Mouse (Mus musculus) midbrain, embryonic 10.5 days (tissue): Measurements from ENCODE around the gene Plod3. TPM values are rescaled to one million over a fixed set of nuclear protein-coding genes. Genes with fewer than 3 reads are reported as not detected.

Source experiments
- DNase-seq: peaks from one replicate; pipeline ENCODE4 v3.0.0-alpha.2; 2017; ENCODE audit warnings: low spot score
- H3K27ac ChIP-seq: fragments of 300-500 bp; sonication (generic); replicated peaks from 2 replicates; pipeline ENCODE4 v1.5.1; 2016; ENCODE audit warnings: mild to moderate bottlenecking
- H3K27me3 ChIP-seq: fragments of 300-500 bp; sonication (generic); 2 replicates; pipeline ENCODE4 v1.6.1; 2016; ENCODE audit warnings: low read depth, mild to moderate bottlenecking; ENCODE audit not compliant: poor library complexity, severe bottlenecking
- H3K36me3 ChIP-seq: fragments of 300-500 bp; sonication (generic); 2 replicates; pipeline ENCODE4 v1.6.1; 2016; ENCODE audit warnings: mild to moderate bottlenecking, moderate library complexity
- H3K4me1 ChIP-seq: fragments of 300-500 bp; sonication (generic); 2 replicates; pipeline ENCODE4 v1.6.1; 2016
- H3K4me3 ChIP-seq: fragments of 300-500 bp; sonication (generic); 2 replicates; pipeline ENCODE4 v1.5.1; 2016; ENCODE audit warnings: mild to moderate bottlenecking, moderate library complexity
- H3K9me3 ChIP-seq: fragments of 300-500 bp; sonication (generic); replicated peaks from 2 replicates; pipeline ENCODE4 v1.6.1; 2016; ENCODE audit warnings: mild to moderate bottlenecking
- WGBS: fragments of 180-500 bp; shearing (Covaris S2); methylation state at CpG from one replicate; pipeline ENCODE4 v1.1.7; 2016; 5-methylcytosine and 5-hydroxymethylcytosine counted together
- microRNA counts: library from miRNA; unstranded; fragments of <30 nt; microRNA quantifications from one replicate; lab custom pipeline; 2017
- microRNA-seq: library from miRNA; unstranded; fragments of <30 nt; microRNA quantifications from one replicate; pipeline ENCODE4, GENCODE M21; 2017
- polyA plus RNA-seq: library from polyadenylated mRNA; unstranded; fragments of >200 nt; fragmentation: Nextera tagmentation; extraction: Ambion mirVana; gene quantifications from 2 replicates; pipeline ENCODE4 v1.2.1, GENCODE M21; 2016

Plod3 gene
- polyA plus RNA-seq, 1 experiment from 2014 or later, result 43.2 TPM

DNA sequence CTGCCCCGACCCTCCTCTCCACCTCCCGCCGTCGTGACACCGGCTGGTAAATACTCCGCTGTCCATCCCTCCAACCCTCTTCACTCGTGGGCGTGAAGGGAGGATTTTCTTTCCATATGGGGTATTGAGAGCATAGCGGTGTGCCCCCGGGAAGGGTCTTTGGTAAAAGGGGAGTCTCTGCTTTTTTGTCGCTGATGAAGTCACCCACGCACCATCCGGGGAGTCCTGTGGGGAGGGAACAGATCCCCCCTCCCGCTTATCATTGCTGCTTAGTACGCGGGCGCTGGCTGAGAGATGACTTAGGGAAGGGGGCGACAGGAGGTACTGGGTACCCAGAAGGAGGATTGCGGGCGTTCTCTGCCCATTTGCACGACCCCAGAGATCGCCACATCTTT, 43.6 kb downstream of the Plod3 start:
- peaks cover 47% of the 10 kb centered on the region for H3K4me1 ChIP-seq
- WGBS, result 11% methylated on average over 22 of the region's 22 CpGs
- H3K4me3 ChIP-seq, result peak overlapping the region; percentile 62
- no peaks in the 10 kb centered on the region for H3K9me3 ChIP-seq
- peaks cover 6% of the 10 kb centered on the region for H3K36me3 ChIP-seq
- H3K27ac ChIP-seq, result no peak overlapping the region
- H3K27me3 ChIP-seq, result peaks cover 100% of the 10 kb centered on the region
- no peak for DNase-seq

DNA sequence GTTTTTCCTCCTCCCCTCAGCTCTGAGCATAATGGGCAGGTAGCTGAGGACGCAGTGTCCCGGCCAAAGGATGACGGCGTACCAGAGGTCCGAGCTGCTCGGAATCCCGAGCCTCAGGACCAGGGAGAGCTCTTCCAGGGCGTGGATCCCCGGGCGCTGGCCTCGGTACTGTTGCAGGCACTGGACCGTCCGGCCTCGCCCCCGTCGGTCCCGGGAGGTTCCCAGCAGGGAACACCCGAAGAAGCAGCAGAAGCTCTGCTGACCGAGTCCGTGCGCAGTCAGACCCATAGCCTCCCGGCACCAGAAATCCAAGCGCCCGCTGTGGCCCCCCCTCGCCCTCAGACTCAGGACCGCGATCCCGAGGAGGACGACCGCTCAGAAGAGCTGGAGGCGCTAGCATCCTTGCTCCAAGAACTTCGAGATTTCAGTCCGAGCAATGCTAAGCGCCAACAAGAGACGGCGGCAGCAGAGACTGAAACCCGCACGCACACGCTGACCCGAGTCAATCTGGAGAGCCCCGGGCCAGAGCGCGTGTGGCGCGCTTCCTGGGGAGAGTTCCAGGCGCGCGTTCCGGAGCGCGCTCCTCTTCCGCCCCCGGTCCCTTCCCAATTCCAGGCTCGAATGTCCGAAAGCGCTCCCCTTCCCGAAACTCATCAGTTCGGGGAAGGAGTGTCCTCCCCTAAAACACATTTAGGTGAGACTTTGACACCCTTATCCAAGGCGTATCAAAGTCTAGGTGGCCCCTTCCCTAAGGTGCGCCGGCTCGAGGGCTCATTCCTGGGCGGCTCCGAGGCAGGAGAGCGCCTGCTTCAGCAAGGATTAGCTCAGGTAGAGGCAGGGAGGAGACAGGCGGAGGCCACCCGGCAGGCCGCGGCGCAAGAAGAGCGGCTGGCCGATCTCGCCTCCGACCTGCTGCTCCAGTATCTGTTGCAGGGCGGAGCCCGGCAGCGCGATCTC, 44.5 kb downstream of the Plod3 start:
- WGBS, result under 1% methylated on average over 78 of the region's 78 CpGs
- H3K27me3 ChIP-seq, result peaks cover 92% of the 10 kb centered on the region
- peaks cover 16% of the 10 kb centered on the region for H3K36me3 ChIP-seq
- DNase-seq, result peak; percentile 27
- H3K4me3 ChIP-seq, result peak overlapping the region; percentile 62
- H3K9me3 ChIP-seq, result no peaks in the 10 kb centered on the region
- no peak overlapping the region for H3K27ac ChIP-seq
- peaks cover 46% of the 10 kb centered on the region for H3K4me1 ChIP-seq

DNA sequence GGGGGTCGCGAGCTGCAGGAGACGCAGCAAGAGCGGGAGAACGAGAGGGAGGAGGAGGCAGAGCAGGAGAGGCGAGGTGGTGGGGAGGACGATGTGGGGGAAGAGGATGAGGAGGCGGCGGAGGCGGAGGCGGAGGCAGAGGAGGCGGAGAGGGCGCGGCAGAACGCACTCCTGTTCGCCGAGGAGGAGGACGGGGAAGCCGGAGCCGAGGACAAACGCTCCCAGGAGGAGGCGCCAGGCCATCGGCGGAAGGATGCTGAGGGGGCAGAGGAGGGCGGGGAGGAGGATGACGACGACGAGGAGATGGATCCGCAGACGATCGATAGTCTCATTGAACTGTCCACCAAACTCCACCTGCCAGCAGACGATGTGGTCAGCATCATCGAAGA, 45.2 kb downstream of the Plod3 start:
- WGBS, result 1% methylated on average over 33 of the region's 33 CpGs
- H3K27me3 ChIP-seq, result peaks cover 85% of the 10 kb centered on the region
- H3K36me3 ChIP-seq, result peaks cover 23% of the 10 kb centered on the region
- H3K27ac ChIP-seq, result 0 out of 2 replicates have a peak overlapping the region, but pooled peaks have one; percentile 30
- peaks cover 46% of the 10 kb centered on the region for H3K4me1 ChIP-seq
- peak; percentile 51 for DNase-seq
- H3K4me3 ChIP-seq, result peak overlapping the region; percentile 62
- H3K9me3 ChIP-seq, result no peaks in the 10 kb centered on the region

- peaks cover 29% of the 10 kb centered on the region for H3K36me3 ChIP-seq
- under 1% methylated on average over 48 of the region's 49 CpGs for WGBS
- H3K9me3 ChIP-seq, result no peaks in the 10 kb centered on the region
- H3K4me3 ChIP-seq, result peak overlapping the region; percentile 62
- peaks cover 79% of the 10 kb centered on the region for H3K27me3 ChIP-seq
- peak overlapping the region; percentile 30; the same call in 1 of the 2 replicates for H3K27ac ChIP-seq
- H3K4me1 ChIP-seq, result peaks cover 46% of the 10 kb centered on the region
- peak; percentile 93 for DNase-seq
Measured at GRCm38 (mm10) chr5:137032641-137033074, 45.8 kb downstream of the Plod3 start.

DNA sequence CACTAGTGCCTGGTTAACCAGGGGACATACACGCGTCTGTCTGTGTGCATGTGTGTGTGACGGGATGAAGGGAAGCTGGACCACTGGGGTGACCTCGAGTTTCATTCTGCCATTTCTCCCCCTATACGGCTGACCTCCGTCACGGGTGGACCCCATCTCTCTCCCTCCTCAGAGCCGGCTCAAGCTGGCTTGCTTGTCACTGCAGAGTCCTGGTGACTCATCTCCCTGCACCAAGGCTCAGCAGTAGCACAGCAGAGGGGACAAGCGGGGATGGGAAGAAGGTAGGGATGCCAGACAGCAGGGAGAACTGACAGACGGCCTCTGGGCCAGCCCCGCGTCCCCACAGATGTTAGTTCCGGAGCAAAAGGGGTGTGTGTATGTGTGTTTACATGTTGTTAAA, 49.4 kb downstream of the Plod3 start:
- peaks cover 44% of the 10 kb centered on the region for H3K27me3 ChIP-seq
- no peak overlapping the region for H3K27ac ChIP-seq
- no peak for DNase-seq
- H3K36me3 ChIP-seq, result peaks cover 63% of the 10 kb centered on the region
- no peak overlapping the region for H3K4me3 ChIP-seq
- 85% methylated on average over 13 of the region's 13 CpGs for WGBS
- H3K9me3 ChIP-seq, result no peaks in the 10 kb centered on the region
- peaks cover 22% of the 10 kb centered on the region for H3K4me1 ChIP-seq

- no peaks in the 10 kb centered on the region for H3K9me3 ChIP-seq
- H3K27ac ChIP-seq, result no peak overlapping the region
- no peak overlapping the region for H3K4me3 ChIP-seq
- peaks cover 11% of the 10 kb centered on the region for H3K27me3 ChIP-seq
- H3K4me1 ChIP-seq, result no peaks in the 10 kb centered on the region
- DNase-seq, result no peak
- WGBS, result 92% methylated on average over 10 of the region's 10 CpGs
- peaks cover 82% of the 10 kb centered on the region for H3K36me3 ChIP-seq
Measured at GRCm38 (mm10) chr5:137039453-137039852, 52.6 kb downstream of the Plod3 start.

DNA sequence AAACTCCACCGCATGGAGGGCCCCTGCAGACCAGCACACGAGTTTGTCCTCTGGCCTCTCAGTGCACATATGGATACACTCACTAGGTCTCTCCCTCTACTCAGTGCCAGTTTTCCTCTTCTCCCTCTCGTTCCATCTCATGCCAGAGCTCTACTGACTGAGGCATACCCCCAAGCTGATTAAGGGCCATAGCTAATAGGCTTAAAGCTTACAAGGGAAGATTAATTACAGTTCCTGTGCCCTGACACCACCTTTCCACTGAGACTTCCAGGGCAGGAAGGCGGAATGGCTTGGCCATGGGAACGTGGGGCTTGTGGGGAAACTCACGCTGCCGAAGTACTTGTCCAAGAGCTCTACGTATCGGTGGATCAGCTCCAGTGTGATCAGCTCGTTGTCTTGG, 54.6 kb downstream of the Plod3 start:
- 90% methylated on average over 10 of the region's 10 CpGs for WGBS
- peaks cover 65% of the 10 kb centered on the region for H3K36me3 ChIP-seq

DNA sequence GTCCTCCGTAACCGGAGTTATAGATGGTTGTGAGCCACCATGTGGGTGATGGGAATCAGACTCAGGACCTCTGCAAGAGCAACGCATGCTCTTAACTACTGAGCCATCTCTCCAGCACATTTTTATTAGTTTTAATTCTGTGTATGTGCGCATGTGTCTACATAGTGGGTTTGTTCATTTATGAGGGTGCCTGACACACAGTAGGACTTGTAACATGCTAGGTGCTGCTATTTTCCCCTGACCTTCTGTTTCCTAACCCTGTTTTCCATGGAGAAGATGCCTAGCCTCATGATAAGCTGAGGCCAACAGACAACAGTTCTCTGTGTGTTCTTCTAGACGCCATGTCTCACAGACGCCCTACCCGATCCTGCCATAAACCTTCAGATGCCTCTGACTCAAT, 57.2 kb downstream of the Plod3 start:
- H3K27ac ChIP-seq, result no peak overlapping the region
- no peak for DNase-seq
- 96% methylated on average over 7 of the region's 7 CpGs for WGBS
- peaks cover 17% of the 10 kb centered on the region for H3K4me1 ChIP-seq
- no peaks in the 10 kb centered on the region for H3K27me3 ChIP-seq
- H3K36me3 ChIP-seq, result peaks cover 39% of the 10 kb centered on the region
- H3K9me3 ChIP-seq, result no peaks in the 10 kb centered on the region
- H3K4me3 ChIP-seq, result no peak overlapping the region

More for the DNA sequence above, 54.6 kb downstream of the Plod3 start:
- Histone ChIP-seq H3K4me3 (no peak overlapping the region), H3K27ac (no peak overlapping the region), H3K27me3 (no peaks in the 10 kb centered on the region), H3K9me3 (no peaks in the 10 kb centered on the region), H3K4me1 (peaks cover 15% of the 10 kb centered on the region)
- DNase-seq, result no peak

DNA sequence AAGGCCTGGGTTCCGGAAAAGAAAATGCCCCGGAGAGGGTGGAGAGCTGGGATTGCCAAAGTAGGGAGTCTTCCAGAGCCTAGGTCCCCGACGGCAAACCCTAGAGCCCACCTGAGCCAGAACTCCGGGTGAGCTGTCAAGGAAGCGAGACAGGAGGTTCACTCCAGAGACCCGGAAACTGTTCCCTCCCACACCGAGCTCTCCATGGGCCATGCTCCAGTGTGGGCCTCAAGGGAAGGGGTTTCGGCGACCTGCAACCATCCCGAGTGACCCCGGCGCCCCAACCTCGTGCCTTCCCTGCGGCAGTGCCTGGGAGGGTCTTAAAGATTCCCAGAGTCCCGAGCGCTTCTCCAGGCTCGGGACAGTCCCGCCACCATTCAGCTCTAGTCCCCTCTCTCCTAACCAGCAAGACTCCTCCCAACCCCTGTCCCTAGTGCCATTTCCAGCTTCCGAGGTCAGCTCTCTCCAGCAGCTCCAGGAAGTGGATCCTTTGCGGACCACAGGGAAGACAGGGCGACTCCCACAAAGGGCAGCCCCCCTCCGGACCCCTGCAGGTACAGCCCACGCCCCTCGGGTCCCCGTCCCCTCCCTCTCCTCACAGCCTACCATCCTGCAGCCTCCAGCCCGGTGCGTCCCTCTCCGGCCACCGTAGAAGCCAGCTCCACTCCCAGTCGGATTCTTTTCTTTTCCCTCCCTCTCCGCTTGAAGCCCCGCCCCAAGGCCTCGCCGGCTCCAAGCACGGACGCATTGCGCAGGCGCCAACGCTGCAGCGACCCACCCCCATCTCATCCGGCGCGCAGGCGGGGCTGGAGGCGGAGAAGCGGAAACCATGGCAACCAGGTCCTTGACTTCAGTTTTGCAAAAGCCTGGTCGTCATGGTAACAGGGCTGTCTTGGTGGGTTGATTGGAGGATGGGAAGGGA, 58.8 kb downstream of the Plod3 start, which contains the start of gene Ap1s1:
Ap1s1 (minus strand) TSS at position 734 of the 922 bp plus-strand sequence.
- WGBS, result under 1% methylated on average over 48 of the region's 48 CpGs
- H3K36me3 ChIP-seq, result peaks cover 23% of the 10 kb centered on the region
- H3K9me3 ChIP-seq, result no peaks in the 10 kb centered on the region
- peaks cover 17% of the 10 kb centered on the region for H3K4me1 ChIP-seq
- peak within 1 kb of the TSS; percentile 91 for H3K27ac ChIP-seq
- peak within 1 kb of the TSS; percentile 86 for H3K4me3 ChIP-seq
- peak; percentile 100 for DNase-seq
- no peaks in the 10 kb centered on the region for H3K27me3 ChIP-seq

MicroRNAs encoded within 50 kb of the gene (microRNA counts, 519-probe panel; counts per million panel counts)
- microRNA mmu-miR-702 (lab: Ali Mortazavi, UCI), result not detected

Small RNA genes lying within 50 kb of the gene (microRNA-seq; reads per million reads assigned to microRNA genes)
- 103 reads per million, percentile 51 among the genes with 10 or more reads in this experiment for gene Mir702

Other genes starting within 250 kb of the Plod3 start
- 38.0 and 44.3 TPM in 2 replicates for gene Col26a1, start 103.8 kb upstream of the Plod3 start, polyA plus RNA-seq
- gene Ift22, start 78.9 kb upstream of the Plod3 start, polyA plus RNA-seq, result 104 and 114 TPM in 2 replicates
- 271 and 306 TPM in 2 replicates for gene Fis1, start 33.7 kb upstream of the Plod3 start, polyA plus RNA-seq
- 0.15 and 0.55 TPM in 2 replicates for gene Cldn15, start 20.4 kb upstream of the Plod3 start, polyA plus RNA-seq
- gene Znhit1, start 1.0 kb downstream of the Plod3 start, polyA plus RNA-seq, result 102 and 105 TPM in 2 replicates
- gene Vgf, start 39.4 kb downstream of the Plod3 start, polyA plus RNA-seq, result 0.35 and 0.39 TPM in 2 replicates
- gene Ap1s1, start 59.1 kb downstream of the Plod3 start, polyA plus RNA-seq, result 209 and 228 TPM in 2 replicates
- gene Serpine1, start 85.2 kb downstream of the Plod3 start, polyA plus RNA-seq, result 0.07 and 0.11 TPM in 2 replicates
- 3.9 and 5.4 TPM in 2 replicates for gene Trim56, start 129.2 kb downstream of the Plod3 start, polyA plus RNA-seq
- gene Muc3, start 162.3 kb downstream of the Plod3 start, polyA plus RNA-seq, result not detected in 2 replicates
- gene Muc3a, start 225.4 kb downstream of the Plod3 start, polyA plus RNA-seq, result 0.14 TPM in 1 of 2 replicates, not detected in the other